Mouse (Mus musculus): ENCODE data around the gene Kcnv2.

- TF ChIP-seq CTCF (IDR thresholded peaks at IDR 0.05; ENCODE audit: extremely low read depth, insufficient read depth, insufficient read length, insufficient replicate concordance) (no peak), POLR2A (IDR thresholded peaks at IDR 0.05; ENCODE audit: low read depth, low read length) (no peak)
Measured at GRCm38 (mm10) chr19:27382131-27382530, 59.7 kb downstream of the Kcnv2 start.

Measured in spleen, adult 2 months (tissue).